ENCODE assay signal across 10 mouse cellular contexts in genomic region chr4:138547041-138547440, GRCm38 (mm10).
DNase-seq lines count a peak whose midpoint lies in the region; ATAC-seq and TF ChIP-seq lines count a peak whose summit lies in the region.
"Had no signal": no experiment of that assay in that cellular context is flagged by ENCODE, and none has a peak within 500 bp of the region (broad histone marks: within the 10 kb centered on the region; RNA-seq: fewer than 3 reads in every experiment).

No protein-coding gene starts in this region.

- H3K4me2 ChIP-seq in intestine, postnatal 0 days (replicated peaks; ENCODE audit: low read depth) = no peak overlapping the region
- no peak overlapping the region for H3K4me2 ChIP-seq in intestine, embryonic 16.5 days (ENCODE audit: low read depth, low read length)

- no peaks in the 10 kb centered on the region for H3K9me3 ChIP-seq in intestine, postnatal 0 days (ENCODE audit: control insufficient read depth)
- H3K9me3 ChIP-seq in intestine, embryonic 16.5 days (ENCODE audit: control insufficient read depth, low read length) = no peaks in the 10 kb centered on the region
- H3K9me3 ChIP-seq: hindbrain, embryonic 15.5 days had no signal

- TF ChIP-seq CTCF in intestine, postnatal 0 days (IDR thresholded peaks at IDR 0.05; ENCODE audit: low read depth) = peak; percentile 61

- no peak for ATAC-seq in CD4-positive, CD25-positive, alpha-beta regulatory T cell, adult 4 months
- ATAC-seq in intestine, postnatal 0 days = no peak
- no peak for ATAC-seq in intestine, embryonic 16.5 days

- H3K27me3 ChIP-seq in intestine, postnatal 0 days (replicated peaks; ENCODE audit: control insufficient read depth, insufficient read depth, low read length) = no peaks in the 10 kb centered on the region
- H3K27me3 ChIP-seq in intestine, embryonic 16.5 days (replicated peaks; ENCODE audit: control insufficient read depth, insufficient read depth, low read length) = peaks cover 2% of the 10 kb centered on the region; the same call in 1 of the 2 replicates
- H3K27me3 ChIP-seq: hindbrain, embryonic 15.5 days had no signal

- H3K9ac ChIP-seq in intestine, postnatal 0 days (ENCODE audit: low read depth, low read length) = no peak overlapping the region
- no peak overlapping the region for H3K9ac ChIP-seq in intestine, embryonic 16.5 days (ENCODE audit: low read depth, low read length)
- H3K9ac ChIP-seq: hindbrain, embryonic 15.5 days had no signal

- H3K4me3 ChIP-seq in intestine, postnatal 0 days (ENCODE audit: low read depth, low read length) = no peak overlapping the region
- H3K4me3 ChIP-seq in intestine, embryonic 16.5 days (ENCODE audit: low read length) = no peak overlapping the region
- H3K4me3 ChIP-seq: hindbrain, embryonic 15.5 days had no signal

- DNase-seq in CD4-positive, CD25-positive, alpha-beta regulatory T cell, adult 2 months (ENCODE audit: low read depth, low spot score) = peak; percentile 44
- peak; percentile 67 for DNase-seq in right cerebral cortex, postnatal 4 days
- DNase-seq in right cerebral cortex, postnatal 25 days = no peak
- peak; percentile 48 for DNase-seq in testis, postnatal 14 days (ENCODE audit: low spot score)
- DNase-seq in layer of hippocampus, adult 18-20 months (ENCODE audit: low spot score in 2 of 2) = no peak
- DNase-seq: adrenal gland, adult 2 months had no signal

- 60% methylated on average over 6 of the region's 6 CpGs for WGBS in intestine, postnatal 0 days
- WGBS in intestine, embryonic 16.5 days = 61% methylated on average over 6 of the region's 6 CpGs

- no peak overlapping the region for H3K27ac ChIP-seq in intestine, postnatal 0 days (ENCODE audit: low read depth, low read length)
- no peak overlapping the region for H3K27ac ChIP-seq in intestine, embryonic 16.5 days (ENCODE audit: low read length)

- no peaks in the 10 kb centered on the region for H3K4me1 ChIP-seq in intestine, postnatal 0 days (replicated peaks; ENCODE audit: control insufficient read depth, insufficient read depth, low read length)
- peaks cover 8% of the 10 kb centered on the region for H3K4me1 ChIP-seq in intestine, embryonic 16.5 days (ENCODE audit: control insufficient read depth, insufficient read depth, low read length)

- no peaks in the 10 kb centered on the region for H3K36me3 ChIP-seq in intestine, postnatal 0 days (ENCODE audit: control insufficient read depth, insufficient read depth)
- no peaks in the 10 kb centered on the region for H3K36me3 ChIP-seq in intestine, embryonic 16.5 days (ENCODE audit: control insufficient read depth, insufficient read depth, low read length)
- H3K36me3 ChIP-seq: hindbrain, embryonic 15.5 days had no signal

Comparison
In these comparisons a context has a peak if more than half of its experiments do, and no peak if none do; other contexts are left out.
1. DNase-seq: peak in CD4-positive, CD25-positive, alpha-beta regulatory T cell, adult 2 months (single experiment), right cerebral cortex, postnatal 4 days (single experiment) and testis, postnatal 14 days (single experiment); none in right cerebral cortex, postnatal 25 days (single experiment) and layer of hippocampus, adult 18-20 months (0 of 2).